Mouse (Mus musculus): Measurements from ENCODE around the gene Ninj1.

The Ninj1 gene

DNA sequence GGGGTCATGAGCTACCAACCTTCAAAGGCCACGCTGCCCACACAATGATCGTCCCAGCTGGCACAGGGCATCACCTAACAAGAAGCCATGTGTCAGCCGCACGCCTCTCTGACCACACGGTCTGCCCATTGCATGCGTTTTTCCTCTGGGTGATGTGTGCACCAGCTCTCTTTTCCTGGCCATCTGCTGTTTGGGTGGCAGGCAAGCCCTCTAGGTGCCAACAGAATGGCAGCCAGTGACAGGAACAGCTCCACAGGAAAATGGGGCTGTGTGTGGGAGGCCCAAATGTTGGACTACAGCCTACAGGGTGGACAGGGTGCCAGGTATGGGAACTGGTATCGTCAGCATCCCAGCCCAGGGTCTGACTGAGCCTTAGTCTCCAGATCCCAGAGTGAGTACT is 14.9 kb upstream of the Ninj1 start:
- peak; percentile 84 to 88 for DNase-seq

DNA sequence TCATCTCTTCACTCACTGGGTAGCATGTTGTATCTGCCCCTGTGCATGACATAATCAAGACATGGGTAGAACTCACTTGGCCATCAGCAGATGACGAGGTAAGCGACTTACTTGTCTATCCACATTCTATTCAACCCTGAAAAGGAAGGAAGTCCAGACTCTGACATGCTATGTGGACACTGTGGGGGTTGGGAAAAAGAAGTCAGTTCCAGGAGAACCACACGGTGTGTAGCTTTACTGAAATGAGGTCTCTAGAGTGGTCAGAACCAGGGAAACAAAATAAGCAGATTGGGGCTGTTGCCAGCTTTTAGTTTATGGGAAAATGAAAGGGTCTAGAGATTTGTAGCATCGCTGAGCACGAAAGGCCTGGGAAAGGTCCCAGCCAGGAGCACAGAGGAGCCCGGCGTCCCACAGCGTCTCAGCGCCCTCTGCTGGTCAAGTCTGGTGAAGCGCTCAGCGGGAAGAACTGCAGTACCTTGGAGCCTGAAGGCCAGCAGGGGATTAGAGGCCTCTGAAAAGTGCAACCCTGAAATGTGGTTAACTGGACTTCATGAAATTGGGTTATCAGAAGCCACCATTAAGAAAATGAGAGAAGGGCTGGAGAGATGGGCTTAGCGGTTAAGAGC is 14.2 kb upstream of the Ninj1 start:
- peak; percentile 91 to 96 for DNase-seq

DNA sequence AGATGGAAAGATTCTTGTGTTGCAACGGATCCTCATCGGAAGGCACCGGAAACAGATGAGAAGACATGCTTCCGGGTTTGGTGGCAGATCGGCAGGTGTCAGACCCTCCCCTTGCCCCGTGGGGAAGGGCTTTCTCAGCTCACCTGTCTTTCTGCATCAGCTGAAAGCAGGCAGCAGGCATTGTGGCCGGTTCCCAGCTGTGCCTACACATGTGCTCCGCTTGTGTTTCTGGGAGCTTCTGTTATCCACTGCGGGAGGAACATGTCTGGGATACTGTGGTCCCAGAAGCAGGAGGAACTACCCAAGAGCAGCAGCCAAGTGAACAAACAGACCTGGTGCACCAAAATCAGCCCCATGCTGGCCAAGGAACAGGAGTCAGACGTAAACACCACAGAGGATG is 11.8 kb upstream of the Ninj1 start:
- DNase-seq, result no peak

DNA sequence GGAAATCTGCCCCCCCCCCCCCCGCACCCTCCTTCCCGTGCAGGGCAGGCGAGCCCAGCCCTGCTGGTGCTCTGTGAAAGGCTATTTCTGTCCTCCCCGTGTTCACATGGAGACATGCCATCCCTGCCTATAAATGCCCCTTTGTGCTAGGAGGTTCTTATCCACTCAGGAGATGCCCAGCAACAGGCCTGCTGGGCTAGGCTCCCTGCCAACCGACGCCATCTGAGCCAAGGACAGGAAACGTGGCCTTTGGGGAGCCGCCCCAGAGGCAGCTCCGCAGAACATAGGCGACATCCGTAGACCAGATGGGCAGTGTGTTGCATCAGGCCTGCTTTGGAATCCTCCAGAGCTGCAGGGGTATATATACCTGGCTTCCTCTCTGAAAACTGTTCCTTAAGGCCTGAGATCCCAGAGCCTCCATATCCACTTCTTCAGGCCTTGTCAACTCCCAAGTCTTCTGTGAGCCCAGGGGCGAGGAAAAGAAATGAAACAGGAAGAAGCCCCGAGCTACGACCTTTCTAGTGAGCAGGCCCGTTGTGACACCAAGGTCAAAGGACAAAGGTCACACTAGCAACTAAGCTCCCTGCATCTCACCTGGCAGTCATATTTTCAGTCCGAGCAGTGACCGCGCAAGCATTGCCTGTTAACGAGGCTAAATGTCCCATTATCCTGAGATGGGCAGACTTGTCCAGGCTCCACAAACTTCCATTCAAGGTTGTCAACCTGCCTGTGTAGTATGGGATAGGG is 8.3 kb upstream of the Ninj1 start:
- peak; percentile 90 for DNase-seq

DNA sequence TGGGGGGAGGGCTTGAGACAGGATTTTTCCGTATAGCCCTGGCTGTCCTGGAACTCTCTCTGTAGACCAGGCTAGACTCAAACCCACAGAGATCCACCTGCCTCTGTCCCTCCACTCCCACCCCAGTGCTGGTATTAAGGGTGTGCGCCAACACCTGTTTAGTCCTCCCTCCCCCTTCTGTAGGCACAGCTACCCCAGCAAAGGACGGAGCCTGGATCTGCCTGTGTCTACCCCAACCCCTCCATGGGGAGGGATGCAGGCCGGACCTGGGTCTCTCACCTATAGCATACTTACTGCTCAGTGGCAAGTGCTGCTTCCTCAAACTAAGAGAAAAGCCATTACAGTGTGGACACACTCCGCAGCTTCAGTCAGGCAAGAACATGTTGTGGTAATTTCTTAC is 7.0 kb upstream of the Ninj1 start:
- no peak for DNase-seq

DNA sequence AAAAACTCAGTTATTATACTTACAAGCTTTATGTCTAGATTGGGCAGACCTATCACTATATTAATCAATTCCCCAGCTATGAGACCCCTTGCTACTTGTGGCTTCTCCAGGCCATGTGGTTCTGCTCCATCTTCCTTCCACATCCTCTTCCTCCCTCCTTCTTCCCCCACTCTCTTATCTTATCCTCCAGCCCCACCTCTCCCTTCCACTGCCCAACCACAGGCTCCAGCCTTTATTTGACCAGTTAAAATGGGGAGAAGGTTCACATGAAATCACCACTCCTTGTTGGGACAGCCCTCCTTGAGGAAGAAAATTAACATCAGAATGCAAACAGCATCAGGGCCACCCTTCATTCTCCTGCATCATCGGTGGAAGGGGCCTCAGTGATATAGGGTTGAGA is 6.6 kb upstream of the Ninj1 start:
- DNase-seq, result no peak

DNA sequence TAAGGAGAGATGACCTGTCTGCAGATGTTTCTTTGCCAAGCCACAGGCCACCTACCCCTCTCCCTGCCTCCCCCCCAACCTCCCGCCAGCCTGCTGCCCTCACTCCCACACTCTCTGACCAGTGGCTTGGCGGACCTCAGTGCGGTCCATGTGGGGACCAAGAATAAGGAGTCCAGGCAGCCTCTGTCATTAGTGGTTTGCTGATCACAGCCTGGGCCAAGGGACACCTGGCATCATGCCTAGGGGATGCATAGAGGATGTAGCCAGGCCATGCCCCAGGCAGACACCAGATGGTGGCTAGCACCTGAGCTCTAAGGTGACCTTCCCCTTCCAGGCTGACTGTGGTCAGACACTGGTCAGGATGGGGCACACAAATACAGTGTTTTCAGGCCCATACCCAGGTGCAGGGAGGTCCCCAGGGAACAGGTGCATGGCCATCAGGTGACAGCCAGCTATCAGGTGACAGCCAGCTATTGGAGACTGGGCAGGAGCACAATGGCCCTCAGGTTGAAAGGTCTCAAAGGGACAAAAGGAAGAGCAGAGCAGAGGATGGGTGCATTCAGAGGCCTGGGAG is 5.8 kb upstream of the Ninj1 start:
- DNase-seq, result peak; percentile 83 to 85

DNA sequence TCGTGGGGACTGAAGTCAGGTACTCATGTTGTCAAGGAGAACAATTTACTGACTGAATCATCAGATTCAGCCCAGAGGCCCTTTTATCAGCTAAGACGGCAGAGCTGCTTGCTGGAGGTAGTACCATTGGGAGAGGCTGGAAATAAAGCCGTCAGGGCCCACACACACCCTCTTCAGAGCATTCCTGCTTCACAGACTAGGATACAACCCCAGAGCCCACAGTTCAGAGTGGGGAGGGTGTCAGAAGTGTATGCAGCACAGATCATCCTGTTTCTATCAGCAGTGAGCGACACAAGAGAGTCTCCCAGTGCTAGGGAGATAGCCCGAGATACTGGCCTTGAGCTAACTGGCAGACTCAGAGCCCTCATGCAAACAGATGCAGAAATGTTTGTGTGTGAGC is 4.1 kb upstream of the Ninj1 start:
- DNase-seq, result no peak

DNA sequence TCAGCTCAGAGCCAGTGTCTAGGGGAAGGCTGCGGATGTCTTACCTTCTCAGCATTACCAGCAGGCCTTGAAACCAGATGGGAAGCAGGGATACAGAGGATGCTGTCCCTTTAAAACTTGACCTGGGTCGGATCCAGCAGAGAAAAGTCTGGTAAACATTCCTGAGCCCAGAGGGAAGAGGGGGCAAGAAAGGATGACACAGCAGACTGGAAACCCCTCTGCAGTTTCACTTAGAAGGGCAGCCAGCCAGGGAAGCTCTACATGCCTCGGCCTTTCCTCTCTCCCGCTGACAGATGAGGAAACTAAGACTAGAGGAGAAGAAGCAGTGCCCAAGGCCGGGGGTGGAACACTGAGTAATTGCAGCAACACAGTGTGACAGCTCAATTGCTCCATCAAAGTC is 3.6 kb upstream of the Ninj1 start:
- no peak for DNase-seq

DNA sequence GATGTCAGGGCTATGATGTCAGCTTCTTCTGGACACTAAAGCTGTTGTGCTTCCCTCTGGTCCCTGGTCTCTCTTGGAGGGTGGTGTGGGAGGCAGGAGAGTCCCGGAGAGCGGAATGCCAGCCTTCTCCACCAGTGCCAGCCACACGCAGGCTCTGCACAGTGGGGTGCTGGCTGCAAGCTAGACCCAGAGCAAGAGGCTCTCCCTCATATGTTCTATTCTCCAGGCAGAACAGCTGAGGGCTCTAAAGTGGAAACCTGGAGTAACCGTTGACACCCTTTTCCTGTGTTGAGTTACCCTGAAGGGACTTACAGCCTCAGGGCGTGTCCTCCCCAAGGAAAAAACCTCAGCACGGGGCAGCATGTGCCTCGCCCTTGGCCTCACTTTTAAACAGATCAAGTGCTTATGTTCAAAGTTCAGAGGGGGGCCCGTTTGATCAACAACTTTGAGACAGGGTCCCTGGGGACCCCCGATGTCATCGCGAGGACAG is 442 bp upstream of the Ninj1 start:
- no peak for DNase-seq

DNA sequence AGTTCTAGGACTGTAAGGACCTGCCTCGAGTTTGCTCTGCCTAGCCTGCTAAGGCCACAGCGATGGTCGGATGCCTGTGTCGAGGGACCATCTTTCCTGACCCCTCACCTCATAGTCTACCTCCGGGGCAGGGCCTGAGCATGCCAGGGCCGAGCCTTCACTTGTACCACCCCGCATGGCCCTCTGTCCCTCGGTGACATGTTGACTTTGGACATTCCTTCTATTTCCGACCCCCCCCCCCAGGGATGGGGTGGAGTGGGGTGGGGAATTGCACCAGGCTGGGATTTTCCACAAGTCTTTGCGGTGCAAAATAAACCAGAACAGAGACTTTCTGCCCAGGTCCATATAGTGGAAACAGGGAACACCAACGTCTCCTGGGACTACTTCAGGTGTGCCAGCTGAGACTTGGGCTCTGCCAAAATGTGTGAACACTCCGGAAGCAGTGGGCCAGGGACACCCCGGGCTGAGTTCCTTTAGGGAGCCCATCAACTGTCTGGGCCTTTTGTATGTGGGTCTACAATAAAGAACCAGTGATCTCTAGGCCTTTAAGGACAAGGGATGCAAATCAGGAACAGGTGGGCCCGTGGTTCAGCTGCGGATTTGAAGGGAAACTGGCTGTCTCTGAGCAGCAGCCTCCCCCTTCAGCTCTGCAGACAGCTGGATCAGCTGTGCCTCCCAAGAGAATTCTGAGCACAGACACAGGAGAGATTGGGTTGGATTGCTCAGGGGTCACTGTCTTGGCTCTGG is 1.1 kb downstream of the Ninj1 start:
- no peak for DNase-seq

DNA sequence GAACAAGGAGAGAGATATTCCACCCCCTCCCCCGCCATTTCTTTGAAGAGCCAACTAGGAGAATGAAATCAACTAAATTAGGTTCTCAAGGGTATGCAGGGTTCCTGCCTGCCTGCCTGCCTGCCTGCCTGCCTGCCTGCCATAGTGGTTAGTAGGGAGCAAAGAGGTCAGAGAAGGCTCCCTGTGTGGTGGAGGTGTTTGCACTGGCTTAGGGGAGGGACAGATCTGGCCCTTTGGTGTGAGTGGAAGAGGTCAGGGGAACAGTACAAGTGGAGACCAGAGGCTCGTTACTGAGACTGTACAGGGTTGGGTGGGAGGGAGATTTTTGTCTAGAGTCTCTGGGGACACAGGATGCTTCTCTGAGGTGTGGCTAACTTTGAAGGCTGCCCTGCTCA is 1.7 kb downstream of the Ninj1 start:
- DNase-seq, result no peak

DNA sequence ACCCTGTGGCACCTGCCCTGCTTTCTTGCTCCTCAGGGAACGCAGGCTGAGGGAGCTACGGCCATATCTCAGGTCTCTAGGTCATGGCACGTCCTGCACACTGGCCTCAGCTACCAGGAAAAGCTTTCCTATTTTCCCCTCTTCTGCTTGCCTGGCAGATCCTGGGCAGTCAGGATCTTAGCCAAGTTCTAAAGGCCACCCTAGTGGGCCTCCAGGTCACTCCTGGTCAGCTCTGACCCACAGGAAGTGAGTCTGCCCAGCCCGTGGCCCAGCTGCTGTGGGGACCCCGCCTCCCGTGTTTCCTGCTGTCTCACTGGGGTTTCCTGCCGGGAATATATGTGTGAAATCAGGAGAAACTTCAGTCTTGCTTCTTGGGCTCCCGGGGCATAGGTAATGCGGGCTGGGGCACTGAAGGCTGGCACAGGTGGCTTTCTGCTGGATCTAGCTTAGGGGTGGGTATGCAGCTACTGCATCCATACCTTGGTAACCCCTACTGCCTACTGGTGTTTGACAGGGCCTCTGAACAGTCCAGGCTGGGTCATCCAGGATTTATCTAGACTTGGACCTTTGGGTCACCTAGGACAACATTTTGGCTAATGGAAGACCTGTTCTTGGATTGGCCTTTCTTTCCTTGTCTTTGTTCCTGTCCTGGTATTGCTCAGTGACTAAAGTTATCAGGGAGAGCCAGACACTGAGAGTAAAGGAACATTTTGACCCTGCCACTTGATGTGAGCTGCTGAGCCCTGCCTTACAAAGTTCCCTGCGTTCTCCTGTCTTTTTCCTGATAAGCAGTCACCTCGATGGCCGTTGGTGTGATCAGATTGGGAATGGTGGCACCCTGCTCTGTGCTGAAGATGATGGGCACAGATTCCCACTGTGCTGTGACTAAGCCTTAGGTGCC is 2.9 kb downstream of the Ninj1 start:
- no peak for DNase-seq

DNA sequence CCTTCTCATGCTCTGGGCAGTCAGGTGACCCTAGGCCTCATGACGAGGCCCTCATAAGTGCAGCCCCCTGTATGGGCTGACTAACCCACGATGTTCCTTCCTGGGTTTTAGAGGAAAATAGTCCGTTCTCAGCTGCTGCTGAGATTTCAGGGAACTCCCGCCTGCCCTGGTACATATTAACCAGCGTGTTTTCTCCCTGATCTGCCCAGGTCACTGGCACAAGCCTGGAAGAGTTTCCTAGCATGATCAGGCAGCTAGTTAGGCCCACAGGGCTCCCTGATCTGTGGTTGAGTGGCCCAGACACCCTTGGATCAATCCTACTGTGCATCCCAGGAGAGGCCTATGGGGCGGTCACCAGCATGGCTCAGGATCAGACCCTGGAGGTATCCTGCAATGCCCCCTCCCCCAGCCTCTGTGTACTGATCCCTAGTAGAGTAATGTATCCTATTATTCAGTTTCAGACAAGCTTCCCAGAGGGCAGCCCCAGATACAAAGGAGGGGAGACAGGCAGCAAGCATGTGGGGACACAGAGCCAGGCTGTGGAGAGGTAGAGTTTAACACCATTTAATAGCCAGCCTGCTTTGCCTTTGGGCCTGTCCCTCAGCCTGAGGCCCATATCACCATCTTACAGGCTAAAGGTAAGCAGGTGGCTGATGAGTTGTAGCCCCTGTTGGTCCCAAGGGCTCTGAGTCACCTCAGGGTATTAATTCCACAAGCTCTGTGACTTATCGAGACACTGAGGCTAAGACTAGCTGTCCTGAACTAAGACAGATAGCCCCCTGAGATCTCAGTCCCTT is 3.8 kb downstream of the Ninj1 start:
- DNase-seq, result no peak

DNA sequence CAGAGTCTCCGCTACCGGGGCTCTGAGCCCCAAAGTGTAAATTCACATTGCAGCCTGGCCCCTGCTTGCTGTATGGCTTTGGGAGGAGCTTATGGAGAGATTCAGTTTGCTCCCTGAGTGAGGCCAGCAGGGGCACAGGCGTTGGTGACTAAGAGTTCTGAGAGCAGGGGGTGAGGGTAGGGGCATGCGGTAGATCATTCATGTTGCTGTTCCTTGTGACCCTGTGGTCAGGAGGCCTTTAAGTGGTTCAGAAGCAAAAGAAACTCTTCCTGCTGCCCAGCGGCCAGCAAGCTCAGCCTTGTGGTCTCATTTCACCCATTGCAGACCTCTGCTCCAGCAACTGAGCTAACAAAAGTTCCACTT is 4.4 kb downstream of the Ninj1 start:
- DNase-seq, result no peak

DNA sequence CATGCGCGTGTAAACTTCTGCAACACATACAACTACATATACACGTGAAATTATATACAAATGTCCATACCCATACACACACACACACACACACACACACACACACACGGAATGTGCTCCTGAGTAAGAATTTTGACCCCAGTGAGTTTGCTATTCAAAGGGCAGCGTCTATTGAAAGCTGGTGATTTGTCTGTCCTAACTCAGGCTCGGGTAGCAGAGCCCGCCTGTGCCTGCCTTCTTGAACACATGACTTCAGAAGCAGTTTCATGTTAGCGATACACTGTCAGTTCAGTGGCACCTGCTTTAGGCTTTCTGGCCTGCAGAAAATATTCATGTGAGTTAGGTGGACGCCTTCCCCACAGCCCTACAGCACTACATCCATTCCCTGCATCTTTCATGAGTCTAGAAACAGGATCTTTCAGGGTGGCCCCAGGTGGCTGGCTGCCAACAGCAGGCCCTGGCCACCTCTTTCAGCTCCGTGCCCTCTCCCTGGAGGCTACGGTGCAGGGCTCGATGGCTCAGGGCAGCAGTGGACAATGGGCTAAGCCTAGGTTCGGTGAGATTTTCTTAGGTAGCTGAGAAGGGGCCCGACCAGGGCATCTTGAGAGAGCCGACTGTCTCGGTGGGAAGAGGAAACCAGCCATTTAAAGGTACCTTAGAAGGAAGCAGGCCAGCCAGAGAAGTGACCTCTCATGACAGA is 5.0 kb downstream of the Ninj1 start:
- DNase-seq, result no peak

DNA sequence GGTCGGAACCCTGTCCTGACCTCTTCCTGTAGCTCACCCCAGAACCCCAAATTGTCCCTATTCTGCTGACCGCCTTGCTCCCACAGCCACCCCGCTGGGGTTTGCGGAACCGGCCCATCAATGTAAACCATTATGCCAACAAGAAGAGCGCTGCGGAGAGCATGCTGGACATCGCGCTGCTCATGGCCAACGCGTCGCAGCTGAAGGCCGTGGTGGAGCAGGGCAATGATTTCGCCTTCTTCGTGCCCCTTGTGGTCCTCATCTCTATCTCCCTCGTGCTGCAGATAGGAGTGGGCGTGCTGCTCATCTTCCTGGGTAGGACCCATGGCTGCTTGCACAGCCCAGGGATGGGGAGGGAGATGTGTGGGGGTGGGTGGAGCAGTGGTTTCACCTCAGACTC is 6.4 kb downstream of the Ninj1 start:
- no peak for DNase-seq

DNA sequence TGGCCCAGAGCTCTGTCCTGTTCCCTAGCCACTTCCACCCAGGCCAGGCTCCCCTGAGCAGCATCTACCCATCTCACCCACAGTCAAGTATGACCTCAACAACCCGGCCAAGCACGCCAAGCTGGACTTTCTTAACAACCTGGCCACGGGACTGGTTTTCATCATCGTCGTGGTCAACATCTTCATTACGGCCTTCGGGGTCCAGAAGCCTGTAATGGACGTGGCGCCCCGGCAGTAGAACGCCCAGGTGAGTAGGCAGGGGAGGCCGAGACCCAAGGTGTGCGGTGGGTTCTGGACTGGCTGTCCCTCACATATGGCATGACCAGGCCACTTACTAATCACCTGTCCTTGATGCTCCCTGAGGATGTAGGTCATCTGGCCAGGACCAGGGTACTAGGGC is 7.5 kb downstream of the Ninj1 start:
- DNase-seq, result no peak

DNA sequence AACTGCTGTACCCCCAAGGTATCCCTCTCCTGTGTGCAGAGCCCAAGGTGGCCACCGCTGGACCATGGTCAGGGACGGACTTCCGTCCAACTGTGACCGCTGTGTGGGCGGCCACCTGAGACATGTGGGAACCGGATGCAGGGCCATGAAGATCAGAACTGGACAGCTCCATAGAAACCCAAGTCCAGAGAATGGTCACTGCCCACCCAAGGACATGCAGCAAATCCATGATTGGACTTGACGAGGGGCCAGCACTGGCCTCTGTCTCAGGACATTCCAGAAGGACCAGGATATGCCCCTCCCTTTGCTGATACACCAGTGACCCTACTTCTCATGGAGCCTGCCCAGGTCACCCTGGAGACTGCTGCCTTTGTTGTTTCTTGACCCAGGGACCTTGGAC is 8.4 kb downstream of the Ninj1 start:
- no peak for DNase-seq

DNA sequence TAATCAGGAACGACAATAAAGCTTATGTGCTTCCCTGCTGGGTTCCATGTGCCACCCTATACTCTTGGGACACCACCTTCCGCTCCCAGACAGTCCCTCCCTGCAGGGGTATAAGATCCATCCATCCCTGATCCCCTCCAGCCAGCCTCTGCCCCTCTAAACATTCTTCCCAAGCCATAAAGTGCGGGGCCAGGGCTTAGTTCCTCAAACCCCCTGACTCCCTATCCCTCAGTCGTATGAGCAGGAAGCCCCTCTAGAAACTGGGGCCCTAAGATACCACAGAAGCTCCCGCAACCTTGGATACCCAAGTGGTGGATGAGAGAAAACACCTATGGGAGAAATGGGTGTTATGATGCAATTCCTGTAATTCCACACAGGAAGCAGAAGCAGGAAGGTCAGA is 8.9 kb downstream of the Ninj1 start:
- DNase-seq, result no peak

DNA sequence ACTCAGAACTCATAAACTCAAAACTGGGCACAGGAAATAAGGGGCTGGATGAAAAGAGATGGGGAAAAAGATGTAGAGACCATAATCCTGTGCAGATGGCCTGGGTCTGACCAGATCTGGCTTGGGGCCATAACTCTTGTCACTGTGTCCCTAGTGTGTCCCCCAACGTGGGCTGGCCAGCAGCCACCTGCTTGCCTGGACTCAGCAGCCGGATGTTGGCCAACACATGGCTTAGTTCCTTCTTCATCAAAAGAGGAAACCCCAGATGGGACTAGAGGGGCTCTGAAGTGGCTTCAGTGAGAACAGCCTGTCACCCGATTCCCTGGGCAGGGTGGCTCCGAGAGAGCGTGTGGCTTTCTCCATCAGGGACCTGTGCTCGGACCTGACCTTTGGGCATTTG is 9.5 kb downstream of the Ninj1 start:
- peak in 1 of 2 experiments; percentile 20 for DNase-seq

Measured in cerebellum, adult 18-20 months (tissue).